Mouse (Mus musculus) thymus, postnatal 25 days (tissue): ENCODE results near the gene Olfr836.
"Not testable (repeated sequence)": the region's sequence is repeated elsewhere in the genome, so short reads cannot be mapped to it uniquely, and the experiment has no call there.

ENCODE experiments used
- DNase-seq: peaks from one replicate; pipeline ENCODE4 v3.0.0; 2022

The Olfr836 gene

GRCm38 (mm10) chr9:19120082-19120481, at the start of gene Olfr836:
TSS of gene Olfr836 (plus strand) at chr9:19120382.
- no peak for DNase-seq

GRCm38 (mm10) chr9:19084986-19085385, 35.2 kb upstream of the Olfr836 start:
- no peak for DNase-seq

GRCm38 (mm10) chr9:19092889-19093753, 27.1 kb upstream of the Olfr836 start:
- not testable (repeated sequence) for DNase-seq

DNA sequence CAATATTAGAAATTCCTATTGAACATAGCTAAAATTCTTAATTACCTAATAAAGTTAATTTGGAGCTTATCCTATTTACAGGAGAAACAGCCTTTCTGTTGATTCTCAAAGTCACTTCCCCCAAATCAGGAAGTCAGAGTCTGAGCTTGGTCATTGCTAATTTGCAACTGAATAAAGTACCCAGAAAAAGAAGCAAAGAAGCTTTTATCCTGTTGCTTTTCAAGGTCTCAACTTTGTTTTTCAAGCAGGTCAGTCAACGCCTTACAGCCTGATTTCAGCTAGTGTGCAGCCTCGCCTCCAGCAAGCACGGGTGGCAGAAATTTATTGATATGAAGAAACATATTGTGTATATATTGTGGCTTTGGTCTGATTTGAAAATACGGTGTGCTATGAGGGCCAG, 22.9 kb upstream of the Olfr836 start:
- DNase-seq, result no peak

- DNase-seq, result no peak
Measured at GRCm38 (mm10) chr9:19136017-19136416, 15.8 kb downstream of the Olfr836 start, which contains the start of gene Olfr837. TSS of gene Olfr837 (plus strand) at chr9:19136317.
